Mouse (Mus musculus) erythroblast, adult 5-6 weeks (primary cell): ENCODE measurements around the gene Cep83. TPM values are rescaled to one million over a fixed set of nuclear protein-coding genes. Genes with fewer than 3 reads are reported as not detected.

Source experiments
- ATAC-seq: replicated peaks from 2 replicates; pipeline ENCODE4 v1.8.0; 2016; ENCODE audit warnings: moderate number of reproducible peaks, mild to moderate bottlenecking, moderate TSS enrichment, inconsistent platforms; ENCODE audit not compliant: poor library complexity, low FRiP score, severe bottlenecking
- total RNA-seq, 2 experiments: library from RNA; stranded (forward) in 1 of 2; stranded (reverse) in 1 of 2; fragments of 150-400 nt in 1 of 2; fragments of 200-764, 138-1000 nt in 1 of 2; gene quantifications; 2 replicates each; pipeline versions ENCODE4 v1.2.3 to v1.2.4; 2015 to 2017; ENCODE audit warnings: low replicate concordance in 2 of 2

The Cep83 gene
- total RNA-seq, 2 experiments from 2014 or later: 16.6 to 19.8 TPM

- no peak for ATAC-seq
These were observed 83.0 kb downstream of the Cep83 start for GRCm38 (mm10) chr10:94771496-94771895.

GRCm38 (mm10) chr10:94777576-94777975, 89.1 kb downstream of the Cep83 start:
- ATAC-seq: no peak

DNA sequence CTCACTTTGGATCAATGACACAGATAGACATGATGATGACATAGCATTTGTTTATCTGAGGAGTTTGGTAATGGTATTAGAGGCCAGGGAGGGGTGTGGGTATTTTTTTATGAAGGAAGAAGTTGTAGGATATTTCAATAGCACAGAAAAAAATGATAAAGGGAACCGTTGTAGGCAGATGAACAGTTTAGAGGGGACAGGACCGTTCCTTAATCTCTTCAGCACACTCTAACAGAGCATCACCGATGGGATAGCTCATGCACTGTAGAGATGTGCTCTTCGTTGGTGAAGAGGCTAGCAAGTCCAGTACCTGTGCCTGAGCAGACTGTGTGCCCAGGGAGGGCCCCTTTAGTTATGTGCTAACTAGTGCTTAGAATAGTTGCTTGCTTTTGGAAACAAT, 90.9 kb downstream of the Cep83 start:
- no peak for ATAC-seq

GRCm38 (mm10) chr10:94780618-94781262, 92.3 kb downstream of the Cep83 start:
- no peak for ATAC-seq

DNA sequence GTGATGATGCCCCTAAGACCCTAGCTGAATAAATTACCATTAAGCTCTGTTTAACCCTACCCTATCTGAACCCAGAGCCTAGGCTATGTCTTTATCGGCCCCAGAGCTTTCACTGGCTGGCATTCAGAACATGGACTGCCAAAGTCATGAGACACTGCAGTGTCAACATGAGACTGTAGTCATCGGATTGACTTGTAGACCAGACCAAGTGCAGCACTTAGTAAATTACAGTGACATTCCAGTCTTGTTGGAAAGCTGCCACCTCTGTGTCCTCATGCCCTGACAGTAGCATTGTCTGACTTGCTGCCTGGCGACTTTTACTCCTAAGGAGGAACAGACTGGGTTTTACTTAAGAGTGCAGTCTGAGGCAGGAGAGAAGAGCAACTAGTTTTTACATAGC, 100.8 kb downstream of the Cep83 start:
- no peak for ATAC-seq

DNA sequence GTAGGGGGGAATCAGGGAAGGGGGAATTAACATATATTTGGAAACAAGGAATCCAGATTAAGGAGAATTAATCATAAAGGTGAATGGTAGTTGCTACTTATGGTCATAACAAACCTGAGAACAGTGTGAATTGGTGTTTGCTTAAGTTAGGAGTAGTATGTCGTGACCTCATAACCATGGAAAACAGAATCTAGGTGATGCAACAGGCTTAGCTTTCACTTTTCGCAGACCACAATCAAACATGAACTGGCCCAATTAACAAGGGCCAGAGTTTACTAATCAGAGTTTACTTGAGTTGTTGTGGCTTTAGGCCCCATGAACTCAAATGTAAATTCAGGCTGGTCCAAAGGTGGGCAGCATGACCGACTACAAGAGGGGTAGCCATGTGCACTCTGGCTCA, 105.5 kb downstream of the Cep83 start:
- ATAC-seq: no peak

GRCm38 (mm10) chr10:94794666-94795244, 106.3 kb downstream of the Cep83 start:
- ATAC-seq: no peak

- no peak for ATAC-seq
These were observed 109.7 kb downstream of the Cep83 start for GRCm38 (mm10) chr10:94798128-94798527.

- ATAC-seq: no peak
These were observed 111.2 kb downstream of the Cep83 start for GRCm38 (mm10) chr10:94799485-94800239.

- ATAC-seq: no peak
These were observed 112.4 kb downstream of the Cep83 start for GRCm38 (mm10) chr10:94800677-94801354.

- ATAC-seq: no peak
These were observed 115.8 kb downstream of the Cep83 start for GRCm38 (mm10) chr10:94804029-94804908.

DNA sequence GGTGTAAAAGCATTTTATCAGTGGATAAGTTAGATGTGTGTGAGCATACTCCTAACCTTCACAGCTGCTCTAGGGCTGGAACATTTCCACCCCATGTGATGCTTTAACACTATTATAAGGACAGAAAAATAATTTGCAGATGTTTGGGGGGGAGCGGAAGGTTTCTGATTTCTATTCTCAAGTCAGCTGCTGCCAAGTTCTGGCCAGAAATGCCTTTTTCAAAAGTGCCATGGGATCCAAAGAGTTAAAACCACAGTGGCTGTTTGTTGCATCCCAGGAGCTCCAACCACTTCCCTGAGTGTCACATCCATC, 116.4 kb downstream of the Cep83 start:
- no peak for ATAC-seq

DNA sequence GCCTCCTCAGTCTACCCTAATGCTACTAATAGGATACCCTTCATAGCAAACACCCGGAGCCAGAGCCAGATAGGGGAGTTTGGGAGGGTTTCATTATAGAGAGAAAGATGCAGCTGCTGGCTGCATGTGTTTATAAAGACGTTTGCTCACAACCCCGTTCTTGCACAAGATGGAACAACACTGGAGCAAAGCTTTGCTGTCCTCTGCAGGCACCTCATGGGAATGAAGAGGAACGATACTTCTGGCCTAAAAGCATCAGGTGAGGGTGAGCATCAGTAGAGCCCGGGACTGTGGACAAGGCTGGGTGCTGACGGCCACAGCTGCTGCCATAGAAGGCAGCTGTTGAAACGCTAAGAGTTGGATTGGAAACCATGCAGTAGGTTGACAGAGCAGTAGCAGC, 118.9 kb downstream of the Cep83 start:
- ATAC-seq: no peak

DNA sequence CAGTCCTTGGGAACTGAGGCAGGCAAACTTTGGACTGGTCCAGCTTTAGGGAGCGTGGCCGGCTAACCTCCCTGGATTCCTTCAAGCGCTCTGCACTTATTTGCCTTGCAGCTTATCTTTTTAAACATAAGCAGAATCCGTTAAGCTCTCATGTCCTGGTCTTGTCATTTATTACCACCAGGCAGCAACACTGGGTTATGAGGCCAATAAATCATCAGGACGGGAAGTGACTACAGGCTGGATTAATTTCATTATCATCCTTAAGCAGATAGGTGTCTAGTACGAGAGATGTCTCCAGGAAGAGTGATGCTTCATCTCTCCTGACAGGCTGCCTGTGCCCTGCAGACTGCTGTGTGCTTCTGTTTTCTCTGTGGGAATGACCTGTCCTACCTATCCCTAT, 119.8 kb downstream of the Cep83 start:
- no peak for ATAC-seq

- no peak for ATAC-seq
These were observed 121.6 kb downstream of the Cep83 start for GRCm38 (mm10) chr10:94809946-94810472.

GRCm38 (mm10) chr10:94811907-94812851, 123.7 kb downstream of the Cep83 start:
- no peak for ATAC-seq

GRCm38 (mm10) chr10:94818127-94818526, 129.7 kb downstream of the Cep83 start:
- ATAC-seq: no peak
